Mouse (Mus musculus): Measurements from ENCODE around the gene Pde4a.

DNA sequence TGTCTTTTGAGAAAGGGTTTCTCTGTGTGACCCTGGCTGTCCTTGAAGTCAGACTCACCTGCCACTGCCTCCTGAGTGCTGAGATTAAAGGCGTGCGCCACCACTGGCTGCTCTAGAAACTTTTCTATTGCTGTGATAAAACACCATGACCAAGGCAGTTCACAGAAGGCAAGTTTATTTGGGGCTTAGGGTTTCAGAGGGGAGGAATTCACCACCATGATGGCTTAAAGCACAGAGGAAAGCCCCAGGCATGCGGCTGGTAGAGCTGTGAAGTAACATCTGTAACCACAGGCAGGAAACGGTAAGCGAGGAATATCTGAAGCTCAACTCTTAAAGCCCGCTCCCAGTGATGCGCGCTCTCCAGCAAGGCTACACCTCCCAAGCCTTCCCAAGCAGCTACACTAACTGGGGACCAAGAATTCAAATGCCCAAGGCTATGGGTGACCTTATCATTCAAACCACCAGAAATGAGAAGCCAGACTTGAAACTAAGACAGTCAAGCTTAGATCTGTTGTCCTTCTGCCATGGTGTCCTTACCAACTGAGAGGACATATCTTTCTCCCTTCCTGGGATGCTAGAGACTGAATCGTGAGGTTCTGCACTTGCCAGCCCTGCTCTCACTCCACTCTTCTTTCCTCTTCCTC lies 32.3 kb upstream of the Pde4a start:
- TF ChIP-seq CTCF (IDR thresholded peaks at IDR 0.05; ENCODE audit: insufficient read depth, low read length) (no peak), POLR2A (IDR thresholded peaks at IDR 0.05; ENCODE audit: borderline replicate concordance, extremely low read depth, low read depth, low read length) (no peak)

Measured in lung, adult 2 months (tissue).